Mouse (Mus musculus) intestine, postnatal 0 days (tissue): ENCODE measurements around the gene Vav2. TPM values are rescaled to one million over a fixed set of nuclear protein-coding genes. Genes with fewer than 3 reads are reported as not detected.

Experiments used
- ATAC-seq: fragments of 200-750 bp; cut with Nextera tagmentation; 2 replicates; pipeline ENCODE4 v1.8.0; 2017; ENCODE audit warnings: mild to moderate bottlenecking, moderate TSS enrichment, moderate library complexity
- H3K27ac ChIP-seq: fragments of 300-500 bp; sonication (generic); 2 replicates; pipeline ENCODE4 v1.5.1; 2014; ENCODE audit warnings: mild to moderate bottlenecking, low read depth, low read length, moderate library complexity
- H3K27me3 ChIP-seq: fragments of 300-500 bp; sonication (generic); replicated peaks from 2 replicates; pipeline ENCODE4 v1.6.1; 2014; ENCODE audit warnings: low read length, mixed read lengths; ENCODE audit not compliant: control insufficient read depth, insufficient read depth
- H3K36me3 ChIP-seq: fragments of 300-500 bp; sonication (generic); 2 replicates; pipeline ENCODE4 v1.6.1; 2014; ENCODE audit warnings: mild to moderate bottlenecking, moderate library complexity; ENCODE audit not compliant: control insufficient read depth, insufficient read depth
- H3K4me1 ChIP-seq: fragments of 300-500 bp; sonication (generic); replicated peaks from 2 replicates; pipeline ENCODE4 v1.6.1; 2014; ENCODE audit warnings: antibody characterized with exemption, low read length, mixed read lengths; ENCODE audit not compliant: control insufficient read depth, insufficient read depth
- H3K4me2 ChIP-seq: fragments of 300-500 bp; sonication (generic); replicated peaks from 2 replicates; pipeline ENCODE4 v1.6.1; 2014; ENCODE audit warnings: low read depth, mild to moderate bottlenecking, moderate library complexity
- H3K4me3 ChIP-seq: fragments of 300-500 bp; sonication (generic); 2 replicates; pipeline ENCODE4 v1.5.1; 2014; ENCODE audit warnings: low read depth, low read length
- H3K9ac ChIP-seq: fragments of 300-500 bp; sonication (generic); 2 replicates; pipeline ENCODE4 v1.6.1; 2014; ENCODE audit warnings: mild to moderate bottlenecking, low read depth, low read length
- H3K9me3 ChIP-seq: fragments of 300-500 bp; sonication (generic); 2 replicates; pipeline ENCODE4 v1.6.1; 2016; ENCODE audit warnings: mixed run types; ENCODE audit not compliant: control insufficient read depth
- CTCF ChIP-seq: sonication (generic); IDR thresholded peaks from 2 replicates; pipeline ENCODE4 v1.5.1; 2016; ENCODE audit warnings: low read depth, mild to moderate bottlenecking, control low read depth, antibody characterized with exemption, moderate library complexity
- WGBS: fragments of 180-500 bp; shearing (Covaris S2); extraction: QIAGEN DNeasy Blood & Tissue Kit; methylation state at CpG from one replicate; pipeline ENCODE4 v1.1.7; 2014; 5-methylcytosine and 5-hydroxymethylcytosine counted together
- polyA plus RNA-seq: library from polyadenylated mRNA; unstranded; fragments of >200 nt; fragmentation: Nextera tagmentation; extraction: Ambion mirVana; gene quantifications from 2 replicates; pipeline ENCODE4 v1.2.1, GENCODE M21; 2015

Gene Vav2
- polyA plus RNA-seq, 1 experiment from 2014 or later = 5.4 TPM

DNA sequence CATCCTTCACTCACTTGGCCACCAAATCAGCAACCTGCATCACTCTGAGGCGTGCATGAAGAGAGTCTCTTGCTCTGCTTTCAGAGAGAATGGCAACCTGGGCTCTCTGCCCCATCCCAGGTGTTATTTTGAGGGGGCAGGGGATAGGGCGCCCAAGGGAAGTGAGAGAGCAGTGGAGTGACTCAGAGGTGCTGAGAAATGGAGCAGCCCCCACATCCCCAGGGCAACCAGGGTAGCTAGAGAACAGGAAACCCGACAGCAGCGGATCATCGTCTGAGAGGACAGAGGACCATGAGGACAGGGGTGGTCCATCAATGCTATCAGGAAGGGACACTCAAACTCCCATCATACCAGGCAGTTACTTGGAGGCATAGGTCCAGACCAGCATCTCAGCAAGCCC, 19.9 kb downstream of the Vav2 start:
- H3K36me3 ChIP-seq = no peaks in the 10 kb centered on the region
- H3K9me3 ChIP-seq = no peaks in the 10 kb centered on the region
- H3K4me2 ChIP-seq = no peak overlapping the region
- WGBS = 87% methylated on average over 5 of the region's 5 CpGs
- no peaks in the 10 kb centered on the region for H3K27me3 ChIP-seq
- no peak overlapping the region for H3K4me3 ChIP-seq
- H3K9ac ChIP-seq = no peak overlapping the region
- peaks cover 12% of the 10 kb centered on the region; the same call in 1 of the 2 replicates for H3K4me1 ChIP-seq
- ATAC-seq = no peak
- no peak for TF ChIP-seq CTCF
- H3K27ac ChIP-seq = no peak overlapping the region

DNA sequence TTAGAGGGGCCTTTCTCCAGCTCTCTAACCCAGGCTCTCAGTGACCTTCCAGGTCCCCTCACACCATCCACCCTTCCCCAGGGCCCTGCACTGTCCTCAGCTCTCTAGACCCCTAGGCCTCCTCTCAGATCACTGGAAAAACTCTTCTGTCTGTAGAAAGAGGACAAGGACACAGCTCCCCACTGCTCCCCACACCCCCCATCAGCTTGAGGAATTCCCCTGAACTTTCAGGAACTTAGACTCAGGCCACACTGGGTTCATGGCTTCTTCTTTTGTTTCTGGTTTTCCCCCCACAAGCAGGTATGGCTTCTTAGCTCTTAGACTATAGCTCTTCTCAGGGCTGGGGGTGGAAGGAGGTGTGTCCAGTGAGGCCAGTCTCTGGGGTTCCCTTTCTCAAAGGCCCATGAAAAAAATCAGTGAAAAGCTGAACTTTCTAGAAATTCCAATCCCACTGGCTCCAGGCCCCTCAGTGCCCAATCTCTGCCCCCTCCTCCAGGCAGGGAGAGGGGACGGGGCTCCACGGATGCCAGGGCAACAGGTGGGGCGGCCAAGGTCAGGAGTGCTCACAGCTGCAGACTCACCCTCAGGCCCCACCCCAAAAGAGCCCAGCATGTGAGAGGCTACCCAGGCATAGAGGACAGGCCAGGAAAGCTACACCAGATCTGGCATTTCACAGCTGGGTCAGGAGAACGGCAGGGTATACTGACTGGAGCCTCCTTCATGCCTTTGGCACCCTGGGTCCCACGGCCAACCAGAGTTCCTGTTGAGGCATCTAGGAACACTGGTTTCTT, 21.5 kb downstream of the Vav2 start:
- WGBS = 45% methylated on average over 5 of the region's 5 CpGs
- no peak for TF ChIP-seq CTCF
- Histone ChIP-seq H3K4me2 (no peak overlapping the region), H3K27me3 (no peaks in the 10 kb centered on the region), H3K36me3 (no peaks in the 10 kb centered on the region), H3K4me1 (peaks cover 12% of the 10 kb centered on the region; the same call in 1 of the 2 replicates), H3K4me3 (no peak overlapping the region), H3K9me3 (no peaks in the 10 kb centered on the region), H3K9ac (no peak overlapping the region), H3K27ac (no peak overlapping the region)
- no peak for ATAC-seq

DNA sequence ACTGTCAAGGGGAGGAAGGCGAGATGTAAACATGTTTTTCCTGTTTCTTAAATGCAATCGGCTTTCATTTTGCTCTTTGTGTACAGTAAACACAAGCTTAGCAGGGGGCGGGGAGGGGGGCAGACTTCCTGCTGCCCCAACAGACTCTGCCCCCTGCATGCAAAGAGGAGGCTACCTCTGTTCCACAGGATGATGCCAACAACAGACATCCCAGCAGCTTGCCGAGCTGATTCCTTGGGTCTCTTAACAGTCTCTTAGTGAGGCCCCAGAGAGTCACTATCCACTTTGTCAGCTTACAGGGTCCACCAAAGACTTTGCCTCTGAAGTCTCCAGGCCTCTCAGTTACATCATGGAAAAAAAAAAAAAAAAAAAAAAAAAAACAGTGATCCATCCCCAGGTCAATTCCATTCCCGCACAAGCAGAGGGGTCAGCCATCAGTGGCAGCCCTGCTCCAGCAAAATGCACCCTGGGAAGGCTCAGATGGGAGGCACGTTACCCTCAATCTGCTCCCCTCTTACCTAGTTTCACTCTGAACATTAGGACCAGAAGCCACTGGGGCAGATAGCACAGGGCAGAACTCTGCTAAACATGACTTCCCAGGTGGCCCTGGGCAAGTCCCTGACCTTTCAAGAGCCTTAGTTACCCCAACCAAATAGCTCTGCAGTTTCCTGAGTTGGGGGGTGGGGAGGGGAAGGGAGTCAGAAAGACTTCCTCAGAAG, 22.3 kb downstream of the Vav2 start:
- Histone ChIP-seq H3K4me3 (no peak overlapping the region), H3K4me1 (peaks cover 12% of the 10 kb centered on the region; the same call in 1 of the 2 replicates), H3K4me2 (no peak overlapping the region), H3K27me3 (no peaks in the 10 kb centered on the region), H3K27ac (no peak overlapping the region), H3K9me3 (no peaks in the 10 kb centered on the region), H3K9ac (no peak overlapping the region), H3K36me3 (no peaks in the 10 kb centered on the region)
- no peak for TF ChIP-seq CTCF
- ATAC-seq = no peak
- 44% methylated on average over 6 of the region's 6 CpGs for WGBS

DNA sequence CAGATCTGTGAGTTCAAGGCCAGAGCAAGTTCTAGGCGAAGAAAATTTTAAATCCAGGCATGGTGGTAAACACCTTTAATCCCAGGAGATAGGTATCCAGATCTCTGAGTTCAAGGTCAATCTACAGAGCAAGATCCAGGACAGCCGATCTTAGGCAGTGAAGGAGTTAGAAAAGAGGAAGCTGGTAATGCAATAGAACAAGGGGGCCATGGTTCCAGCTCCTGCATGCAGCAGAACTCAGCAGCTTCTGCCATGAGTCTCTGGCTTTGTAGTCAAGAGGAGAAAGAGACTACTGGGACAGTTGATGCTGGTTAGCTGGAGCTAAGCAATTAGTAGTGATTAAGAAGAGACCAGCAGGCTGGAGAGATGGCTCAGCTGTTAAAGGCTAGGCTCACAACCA, 25.3 kb downstream of the Vav2 start:
- Histone ChIP-seq H3K4me1 (peaks cover 12% of the 10 kb centered on the region; the same call in 1 of the 2 replicates), H3K27ac (no peak overlapping the region), H3K27me3 (no peaks in the 10 kb centered on the region), H3K4me2 (no peak overlapping the region), H3K36me3 (no peaks in the 10 kb centered on the region), H3K9ac (no peak overlapping the region), H3K4me3 (no peak overlapping the region), H3K9me3 (no peaks in the 10 kb centered on the region)
- ATAC-seq = no peak
- WGBS = 49% methylated on average over 2 of the region's 2 CpGs
- TF ChIP-seq CTCF = no peak

DNA sequence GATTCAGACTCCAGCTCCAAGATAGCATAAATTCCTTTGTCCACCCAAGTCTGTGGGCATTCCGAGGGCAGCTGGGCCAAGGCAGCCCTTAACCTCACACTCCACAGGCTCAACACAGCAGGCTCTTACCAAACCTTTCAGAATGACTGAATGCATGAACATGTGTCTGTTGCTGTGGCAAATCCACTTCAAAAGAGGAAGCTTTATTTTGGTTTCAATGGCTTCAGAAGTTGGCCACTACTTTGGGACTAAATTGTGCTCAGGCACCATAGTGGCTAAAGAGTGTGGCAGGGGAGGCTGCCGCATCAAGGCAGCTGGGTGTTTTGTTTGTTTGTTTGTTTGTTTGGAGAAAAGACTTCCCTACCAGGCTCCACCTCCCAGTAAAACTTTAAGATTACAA, 26.8 kb downstream of the Vav2 start:
- no peak for TF ChIP-seq CTCF
- Histone ChIP-seq H3K9me3 (no peaks in the 10 kb centered on the region), H3K27ac (no peak overlapping the region), H3K4me3 (no peak overlapping the region), H3K36me3 (no peaks in the 10 kb centered on the region), H3K4me2 (no peak overlapping the region), H3K27me3 (no peaks in the 10 kb centered on the region), H3K9ac (no peak overlapping the region), H3K4me1 (peaks cover 12% of the 10 kb centered on the region)
- no peak for ATAC-seq
- 91% methylated on average over 2 of the region's 2 CpGs for WGBS

DNA sequence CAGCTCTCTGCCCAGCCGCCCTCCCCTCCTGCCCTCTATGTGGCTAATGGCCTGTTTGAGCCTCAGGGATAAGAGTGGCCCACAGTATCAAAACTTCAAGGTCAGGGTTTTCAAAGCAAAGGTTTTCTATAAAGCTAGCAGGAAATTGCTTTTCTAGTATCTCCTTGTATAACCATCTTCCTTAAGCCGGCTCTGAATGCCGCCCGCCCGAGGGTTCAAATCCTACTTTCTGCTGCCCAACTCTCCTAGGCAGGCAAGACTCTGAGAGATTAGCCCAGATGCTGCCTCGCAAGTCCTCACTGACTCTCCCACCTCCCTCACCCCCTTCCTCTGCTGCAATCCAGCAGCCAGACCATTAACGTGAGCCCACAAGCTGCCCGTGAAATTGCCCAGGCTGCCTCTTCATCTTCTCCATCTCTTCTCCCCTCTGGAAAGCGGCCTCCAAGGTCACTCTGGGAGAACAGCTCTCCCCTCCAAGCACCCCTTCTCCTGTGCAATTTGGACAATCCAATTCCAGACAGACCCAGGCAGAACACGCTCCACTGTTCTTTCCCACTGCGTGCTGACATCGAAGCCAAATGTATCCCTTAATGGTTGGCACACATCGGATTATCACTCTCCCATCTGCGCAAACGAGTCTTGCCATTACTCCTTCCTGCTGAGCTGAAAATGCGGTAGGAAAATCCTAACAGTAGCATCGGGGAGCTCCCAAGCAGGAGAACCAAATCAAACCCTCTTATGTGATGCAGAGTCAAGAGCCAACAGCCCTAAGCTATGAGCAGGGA, 30.0 kb downstream of the Vav2 start:
- Histone ChIP-seq H3K36me3 (no peaks in the 10 kb centered on the region), H3K9ac (no peak overlapping the region), H3K4me2 (no peak overlapping the region), H3K27ac (no peak overlapping the region), H3K27me3 (no peaks in the 10 kb centered on the region), H3K4me3 (no peak overlapping the region), H3K9me3 (no peaks in the 10 kb centered on the region), H3K4me1 (peaks cover 8% of the 10 kb centered on the region)
- TF ChIP-seq CTCF = no peak
- ATAC-seq = no peak
- WGBS = 79% methylated on average over 17 of the region's 17 CpGs
